Mouse (Mus musculus) lung, postnatal 10 days (tissue): ENCODE results near the gene Sp3.
"Not testable (repeated sequence)": the region's sequence is repeated elsewhere in the genome, so short reads cannot be mapped to it uniquely, and the experiment has no call there.

ENCODE experiments used
- DNase-seq: peaks from one replicate; pipeline ENCODE4 v3.0.0; 2021

The Sp3 gene

GRCm38 (mm10) chr2:72988945-72989344, 8.7 kb upstream of the Sp3 start:
- DNase-seq, result not testable (repeated sequence)

DNA sequence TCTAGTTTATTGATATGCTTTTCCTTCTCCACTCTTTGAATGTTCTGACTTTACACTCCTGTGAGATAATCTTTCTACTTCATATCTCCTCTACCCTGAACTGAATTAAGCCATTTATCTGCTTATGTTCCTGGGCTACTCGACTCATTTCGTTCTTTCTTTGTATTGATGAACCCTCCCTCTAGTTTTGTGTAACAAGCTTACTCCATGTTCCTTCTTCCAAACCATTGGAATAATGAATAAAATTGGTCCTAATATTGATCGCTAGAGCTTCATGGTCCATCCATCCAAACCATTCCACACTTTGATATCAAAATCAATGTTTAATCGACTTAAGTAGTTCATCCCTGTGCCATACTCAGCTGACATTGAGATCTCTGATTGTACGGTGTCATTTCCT, 6.4 kb upstream of the Sp3 start, which contains the start of gene Gm11084:
Gm11084 (minus strand) TSS at position 101 of the 400 bp plus-strand sequence.
- no peak for DNase-seq

DNA sequence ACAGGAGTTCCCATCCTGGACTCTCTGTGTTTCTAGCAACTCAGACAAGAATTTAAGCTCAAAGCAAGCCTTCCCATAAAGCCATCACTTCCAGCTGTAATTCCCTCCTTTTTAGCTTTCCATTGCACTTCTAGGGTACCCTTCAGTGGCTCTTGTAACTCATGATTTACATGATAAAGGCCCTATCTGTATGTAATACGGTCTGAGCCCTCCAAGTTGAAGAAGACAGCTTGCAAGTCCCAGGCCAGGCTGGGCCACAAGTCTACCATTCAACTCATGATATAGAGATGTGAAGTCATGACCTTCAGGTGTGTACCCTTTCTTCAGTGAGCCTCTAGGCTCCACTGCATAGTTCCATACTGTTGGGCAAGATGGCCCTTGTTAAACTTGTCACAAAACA, 5.3 kb upstream of the Sp3 start:
- no peak for DNase-seq

DNA sequence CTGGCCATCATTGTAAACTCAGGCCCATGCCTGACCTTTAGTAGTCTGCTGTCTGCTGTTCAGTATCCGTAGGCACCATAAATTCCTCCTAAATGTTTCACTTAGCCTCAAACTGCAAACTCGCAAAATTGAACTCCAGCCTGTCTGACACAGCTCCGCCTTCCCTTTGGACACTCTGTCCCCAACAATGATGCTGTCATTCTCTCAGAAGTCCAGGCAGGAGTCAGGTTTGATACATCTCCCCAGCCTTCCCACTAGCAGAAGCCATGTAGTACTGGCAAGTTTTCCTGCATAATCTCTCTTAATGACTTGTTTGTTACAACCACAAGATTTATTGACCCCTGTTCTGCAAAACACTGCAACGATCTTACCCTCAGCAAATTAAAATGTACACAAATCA, 4.6 kb upstream of the Sp3 start:
- DNase-seq, result no peak

DNA sequence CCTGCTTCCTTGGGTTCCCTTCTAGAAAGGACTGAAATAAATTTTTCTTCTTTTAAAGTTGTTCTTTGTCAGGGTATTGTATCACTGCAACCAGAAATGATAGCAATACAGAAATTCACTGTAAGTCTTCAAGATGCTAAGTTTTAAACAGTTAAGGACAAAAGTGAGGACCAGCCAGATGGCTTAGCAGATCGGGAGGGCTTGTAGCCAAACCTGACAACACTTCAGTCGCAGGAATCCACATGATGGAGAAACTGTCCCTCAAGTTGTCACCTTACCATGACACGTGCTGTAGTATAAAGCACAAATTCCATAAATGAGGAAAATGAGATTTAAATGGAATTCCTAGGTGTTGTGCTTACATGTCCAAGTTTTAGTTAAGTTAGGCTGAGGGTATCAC, 3.0 kb upstream of the Sp3 start:
- no peak for DNase-seq

- no peak for DNase-seq
These were observed 2.0 kb upstream of the Sp3 start for GRCm38 (mm10) chr2:72982110-72982785.

- no peak for DNase-seq
These were observed 1.3 kb upstream of the Sp3 start for GRCm38 (mm10) chr2:72981441-72982109.

GRCm38 (mm10) chr2:72981075-72981420, 802 bp upstream of the Sp3 start:
- no peak for DNase-seq

DNA sequence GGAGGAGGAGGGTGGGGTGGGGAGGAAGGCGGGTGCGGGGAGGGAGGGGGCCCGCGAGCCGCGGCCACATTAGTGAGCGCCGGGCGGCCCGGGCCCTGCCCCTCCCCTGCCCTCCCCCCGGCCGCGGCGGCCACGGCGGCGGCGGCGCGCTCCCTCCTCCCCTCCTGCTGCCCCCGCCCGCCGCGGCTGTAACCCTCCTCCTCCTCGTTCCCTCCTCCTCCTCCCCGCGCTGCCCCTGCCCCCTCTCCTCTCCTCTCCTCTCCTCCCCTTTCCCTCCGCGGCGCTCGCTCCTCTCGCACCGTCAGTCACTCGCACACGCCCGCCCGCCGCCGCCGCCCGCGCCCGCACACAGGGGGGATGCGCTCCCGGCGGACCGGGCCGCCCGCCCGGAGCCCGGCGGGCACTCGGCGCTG, 581 bp downstream of the Sp3 start:
- peak; percentile 95 for DNase-seq

DNA sequence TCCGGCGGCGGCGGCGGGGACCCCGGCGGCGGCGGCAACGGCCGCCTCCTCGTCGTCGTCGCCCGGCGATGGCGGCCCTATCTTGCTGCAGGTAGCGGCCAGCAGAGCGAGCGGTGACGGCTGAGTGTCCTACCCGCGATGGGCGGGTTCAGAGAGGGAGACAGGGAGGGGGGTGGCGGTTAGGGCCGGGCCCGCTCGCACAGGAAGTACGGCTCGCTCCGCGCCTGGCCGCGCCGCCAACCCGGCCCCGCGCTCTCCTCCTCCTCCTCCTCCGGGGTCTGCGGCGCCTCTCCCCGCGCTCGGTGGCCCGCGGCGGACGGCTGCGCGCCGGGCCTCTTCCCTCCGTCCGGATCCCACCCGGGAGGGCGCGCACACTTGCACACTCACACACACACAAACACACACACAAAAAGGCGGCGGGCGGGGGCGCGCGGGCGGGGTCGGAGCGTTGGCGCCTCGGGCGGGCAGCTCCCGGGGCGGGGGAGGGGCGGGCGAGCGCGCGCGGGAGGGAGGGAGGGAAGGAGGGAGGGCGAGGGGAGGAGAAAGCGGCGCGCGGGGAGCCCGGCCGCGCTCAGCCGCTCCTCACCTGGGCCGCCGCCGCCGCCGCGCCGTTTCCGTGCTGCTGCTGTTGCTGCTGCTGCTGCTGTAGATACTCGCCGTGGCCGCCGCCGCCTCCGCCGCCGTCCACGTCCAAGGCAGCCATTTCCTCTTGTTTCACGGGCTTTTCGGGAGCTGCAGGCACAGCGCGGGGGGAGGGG, 1.2 kb downstream of the Sp3 start:
- DNase-seq, result peak; percentile 93

DNA sequence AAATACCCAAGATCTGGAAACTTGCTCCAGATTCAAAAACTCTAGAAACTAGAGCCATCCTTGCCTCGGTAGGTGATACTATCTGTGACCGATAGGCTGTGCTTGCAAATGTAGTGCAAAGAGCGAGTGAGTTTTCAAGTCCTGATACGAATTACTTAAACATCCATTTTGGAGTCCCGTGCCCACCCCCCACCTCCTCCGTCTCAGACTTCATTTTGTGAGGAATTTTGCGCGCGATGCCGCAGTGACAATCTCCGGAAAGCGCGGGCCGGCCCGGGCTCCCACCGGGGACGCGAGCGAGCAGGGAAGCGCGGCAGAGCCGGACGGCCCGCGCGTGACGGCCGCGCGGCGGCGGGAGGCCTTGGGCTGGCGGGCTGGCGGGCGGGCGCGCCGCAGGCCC, 1.8 kb downstream of the Sp3 start:
- peak; percentile 74 for DNase-seq

GRCm38 (mm10) chr2:72977272-72977671, 3.0 kb downstream of the Sp3 start:
- no peak for DNase-seq

DNA sequence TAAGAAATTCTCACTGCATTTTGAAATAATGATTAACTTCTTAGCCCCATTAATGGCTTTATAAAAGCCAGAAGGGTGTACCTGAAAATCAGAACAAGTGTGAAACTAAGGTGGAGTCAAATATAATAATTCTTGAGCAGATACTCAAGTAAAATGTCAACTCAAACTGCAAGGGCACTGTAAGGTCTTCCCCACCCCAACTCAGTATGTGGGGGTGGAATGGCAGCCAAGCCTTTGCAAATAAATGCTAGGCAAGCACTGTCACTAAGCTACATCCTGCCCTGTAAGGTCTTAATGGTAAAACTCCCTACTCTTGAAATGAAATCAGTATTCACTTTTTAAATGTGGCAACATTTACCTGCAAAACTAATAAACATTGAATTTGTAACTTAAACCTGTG, 4.2 kb downstream of the Sp3 start:
- DNase-seq, result no peak

DNA sequence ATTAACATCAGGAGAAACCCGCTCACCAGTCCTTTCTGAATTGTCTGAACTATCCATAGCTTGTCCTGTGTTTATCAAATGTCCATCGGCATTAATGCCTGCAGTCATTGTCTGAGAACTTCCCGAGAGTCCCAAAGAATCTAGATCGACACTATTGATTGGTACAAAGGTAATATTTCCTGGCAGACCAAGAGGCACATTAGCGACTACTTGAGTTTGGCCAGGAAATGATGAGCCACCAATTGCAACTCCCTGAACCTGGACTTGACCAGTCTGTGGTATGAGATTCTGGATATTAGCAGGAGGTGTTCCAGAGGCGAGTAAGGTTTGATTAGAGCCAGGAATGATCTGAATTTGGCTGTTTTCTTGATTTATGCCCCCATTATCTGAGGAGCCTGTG, 9.4 kb downstream of the Sp3 start:
- no peak for DNase-seq

- DNase-seq, result no peak
These were observed 9.9 kb downstream of the Sp3 start for GRCm38 (mm10) chr2:72970302-72970701.

DNA sequence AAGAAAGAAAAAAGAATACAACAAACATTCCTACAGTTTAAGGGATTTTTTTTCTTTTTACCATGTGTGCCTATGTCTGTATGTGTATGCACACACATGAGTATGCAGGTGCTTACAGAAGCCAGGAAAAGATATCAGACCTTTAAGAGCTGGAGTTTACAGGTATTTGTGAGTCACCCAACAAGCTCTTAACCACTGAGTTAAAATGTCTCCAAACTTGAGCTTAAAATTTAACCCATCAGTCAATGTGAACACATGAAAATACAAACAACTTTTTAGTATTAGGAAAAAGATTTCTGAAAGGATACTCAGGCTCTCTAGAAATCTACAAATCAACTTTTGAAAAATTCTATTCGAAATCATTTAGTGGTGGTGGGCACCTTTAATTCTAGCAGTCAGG, 11.7 kb downstream of the Sp3 start:
- no peak for DNase-seq

DNA sequence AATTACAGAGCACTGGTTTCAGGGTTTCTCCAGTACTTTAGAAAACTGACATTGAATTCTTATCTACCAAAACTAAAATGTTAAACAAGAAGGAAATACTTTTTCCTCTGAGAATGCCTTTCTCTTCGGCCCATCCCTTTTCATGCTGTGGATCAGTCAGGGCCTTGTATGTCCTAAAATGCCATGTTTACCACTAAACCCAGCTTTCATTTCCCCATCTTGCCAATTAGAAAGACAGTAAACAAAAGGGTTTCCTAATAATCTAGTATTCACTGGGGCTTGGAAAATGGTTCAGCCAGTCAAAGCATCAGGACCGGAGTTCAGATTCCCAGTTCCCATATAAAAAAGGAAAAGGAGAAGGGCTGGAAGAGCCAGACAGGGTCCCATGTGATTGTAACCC, 14.8 kb downstream of the Sp3 start:
- no peak for DNase-seq

DNA sequence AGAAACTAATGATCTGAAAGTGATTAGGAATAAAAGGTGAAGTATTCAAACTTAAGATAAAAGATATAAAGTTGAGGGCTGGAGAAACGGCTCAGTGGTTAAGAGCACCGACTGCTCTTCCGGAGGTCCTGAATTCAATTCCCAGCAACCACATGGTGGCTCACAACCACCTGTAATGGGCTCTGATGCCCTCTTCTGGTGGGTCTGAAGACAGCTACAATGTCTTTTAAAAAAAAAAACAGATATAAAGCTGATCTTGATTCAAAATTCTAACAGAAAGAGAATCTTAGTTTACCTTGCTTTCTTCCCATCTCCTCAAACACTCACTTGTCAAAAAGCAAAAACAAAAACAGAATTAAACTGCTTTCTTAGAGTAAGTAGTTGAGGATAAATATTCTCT, 23.8 kb downstream of the Sp3 start:
- DNase-seq, result no peak

- no peak for DNase-seq
These were observed 27.3 kb downstream of the Sp3 start for GRCm38 (mm10) chr2:72952979-72953378.

DNA sequence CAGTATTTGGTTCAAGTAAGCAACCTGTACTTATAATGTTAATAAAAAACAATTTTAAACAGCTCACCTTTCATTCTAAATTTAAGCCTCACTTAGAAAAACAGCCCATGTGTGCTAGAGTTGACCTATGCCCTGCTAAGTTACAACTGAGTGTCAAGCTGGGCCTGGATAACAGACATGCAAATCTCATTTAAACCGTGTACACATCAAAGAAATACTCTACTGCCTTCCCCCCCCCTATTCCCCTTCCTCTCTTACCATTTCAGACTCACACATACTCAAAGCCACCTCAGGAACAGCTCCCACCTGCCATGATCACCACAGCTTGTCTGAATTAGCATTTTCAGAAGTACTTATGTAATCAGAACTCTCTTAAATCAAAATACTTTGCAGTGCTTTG, 44.3 kb downstream of the Sp3 start:
- no peak for DNase-seq

DNA sequence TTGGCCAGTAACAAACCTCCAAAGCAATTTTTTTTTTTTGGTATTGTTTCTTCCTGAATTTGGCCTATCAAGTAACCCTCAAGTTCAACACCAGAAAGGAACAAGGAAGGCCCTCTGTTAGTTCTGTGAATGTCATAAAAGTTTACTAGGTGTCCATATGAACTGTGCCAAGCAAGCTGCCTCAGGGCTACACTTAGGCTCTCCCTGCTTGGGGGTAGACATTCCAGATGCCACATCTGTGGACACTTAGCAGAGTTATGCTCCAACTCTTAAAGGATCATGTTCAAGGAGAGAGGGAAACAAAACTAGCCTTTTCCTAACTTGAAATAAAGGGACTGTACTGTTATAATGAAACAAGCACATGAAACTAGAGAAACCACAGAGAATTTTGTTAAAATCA, 48.1 kb downstream of the Sp3 start:
- no peak for DNase-seq

DNA sequence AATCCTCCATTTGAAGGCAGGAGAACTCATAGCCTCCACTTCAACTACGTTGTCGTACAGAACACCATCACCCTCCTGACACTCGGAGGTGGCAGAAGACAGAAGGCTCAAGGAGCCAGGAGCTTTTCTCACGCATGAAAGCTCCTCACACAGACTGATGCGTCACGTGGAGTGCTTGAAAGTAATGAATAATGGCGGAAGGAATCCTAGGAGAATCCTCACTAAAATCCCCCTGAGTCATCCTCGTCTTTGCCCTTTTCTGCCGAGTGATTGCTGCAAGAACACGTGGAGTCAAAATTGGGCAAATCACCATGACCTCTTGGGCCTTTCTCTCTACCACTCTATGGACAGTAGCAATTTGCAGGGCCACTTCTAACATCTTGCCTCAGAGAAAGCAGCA, 55.3 kb downstream of the Sp3 start:
- DNase-seq, result no peak

DNA sequence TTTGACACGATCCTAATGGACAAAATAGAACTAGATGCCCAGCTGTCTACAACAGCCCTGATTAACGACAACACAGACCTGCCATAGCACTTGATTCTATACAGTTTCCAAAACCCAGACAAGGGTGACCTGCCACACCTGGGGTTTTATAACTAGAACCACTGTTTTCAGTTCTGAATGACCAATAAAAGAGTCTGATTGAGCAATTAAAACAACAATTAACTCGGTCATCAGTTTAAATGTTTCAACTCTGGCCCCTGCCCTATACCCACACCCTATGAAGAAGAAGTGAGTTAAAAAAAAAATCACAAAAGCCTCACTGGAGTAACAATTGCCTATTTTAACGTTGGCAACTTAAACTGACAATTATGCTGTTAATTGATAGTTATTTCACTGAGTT, 64.1 kb downstream of the Sp3 start:
- DNase-seq, result no peak

DNA sequence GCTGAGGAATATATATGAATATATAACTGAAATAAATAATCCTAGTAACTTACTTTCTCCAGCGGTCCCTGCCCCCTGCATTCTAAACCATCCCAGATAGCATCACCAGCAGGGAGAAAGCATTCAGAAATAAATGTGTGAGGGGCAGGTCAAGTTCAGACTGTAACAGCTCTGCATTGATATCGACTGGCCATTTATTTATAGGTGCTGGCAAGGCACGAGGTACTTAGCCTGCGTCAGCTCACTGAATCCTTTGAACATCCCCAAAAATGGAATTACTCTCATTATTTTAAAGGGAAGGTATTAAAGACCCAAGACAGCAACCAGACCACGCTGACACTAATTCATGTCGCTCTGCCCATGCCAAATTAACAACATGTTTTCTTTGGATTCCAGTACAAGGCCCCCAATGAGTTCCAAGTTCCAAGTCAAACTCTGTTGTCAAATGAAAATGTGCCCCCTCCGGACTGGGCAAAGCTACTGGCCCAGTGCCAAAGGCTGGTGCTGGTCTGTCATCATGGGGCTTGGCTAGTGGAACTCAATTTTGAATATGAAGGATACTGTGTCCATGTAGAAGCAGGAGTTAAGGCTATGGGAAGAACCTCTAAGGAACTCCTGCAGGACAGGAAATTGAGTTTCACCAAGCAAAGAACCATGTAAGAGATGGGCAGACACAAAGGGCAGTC, 64.9 kb downstream of the Sp3 start:
- DNase-seq, result no peak
